15 mouse cellular contexts compared by ENCODE assay signal in the genomic region with DNA sequence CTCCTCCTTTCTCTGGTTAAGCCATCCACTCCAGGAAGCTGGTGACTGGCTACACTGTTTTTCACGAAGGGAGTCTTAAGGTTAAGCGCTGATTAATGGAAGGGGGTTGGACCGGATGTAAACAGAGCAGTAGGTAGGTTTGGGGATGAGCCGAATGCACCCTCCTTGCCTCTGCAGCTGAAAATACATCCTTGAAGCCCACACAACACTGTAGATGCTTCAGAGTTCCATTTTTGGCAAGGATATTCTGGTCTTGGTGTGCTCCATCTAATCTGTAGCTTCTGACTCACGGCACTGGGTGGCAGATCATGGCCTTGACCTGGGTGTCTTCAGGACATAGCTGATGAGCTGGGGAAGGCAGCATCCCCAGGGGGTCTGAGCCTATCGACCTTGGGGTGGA.
"Had no signal": no experiment of that assay in that cellular context is flagged by ENCODE, and none has a peak within 500 bp of the region (broad histone marks: within the 10 kb centered on the region; RNA-seq: fewer than 3 reads in every experiment).

No protein-coding gene starts in this region.

- H3K27me3 ChIP-seq: kidney, embryonic 15.5 days; limb, embryonic 15.5 days; liver, embryonic 13.5 days; lung, embryonic 15.5 days; midbrain, embryonic 12.5 days; neural tube, embryonic 13.5 days had no signal

- H3K9ac ChIP-seq: kidney, embryonic 15.5 days; limb, embryonic 15.5 days; liver, embryonic 13.5 days; liver, postnatal 0 days; lung, embryonic 15.5 days; midbrain, embryonic 12.5 days; neural tube, embryonic 13.5 days had no signal

- H3K4me1 ChIP-seq: limb, embryonic 15.5 days; liver, embryonic 13.5 days had no signal

- H3K36me3 ChIP-seq: kidney, embryonic 15.5 days; limb, embryonic 15.5 days; liver, embryonic 13.5 days; lung, embryonic 15.5 days; midbrain, embryonic 12.5 days; neural tube, embryonic 13.5 days had no signal

- H3K9me3 ChIP-seq: kidney, embryonic 15.5 days; limb, embryonic 15.5 days; liver, embryonic 13.5 days; lung, embryonic 15.5 days; midbrain, embryonic 12.5 days; neural tube, embryonic 13.5 days had no signal

- DNase-seq: kidney, adult 2 months; kidney, postnatal 14 days; layer of hippocampus, postnatal 36 days; liver, embryonic 13.5 days; liver, postnatal 0 days; right cerebral cortex, postnatal 4 days; spleen, adult 18-20 months; thymus, adult 2 months; thymus, postnatal 25 days had no signal

- H3K27ac ChIP-seq: kidney, embryonic 15.5 days; limb, embryonic 15.5 days; liver, embryonic 13.5 days; lung, embryonic 15.5 days; midbrain, embryonic 12.5 days; neural tube, embryonic 13.5 days had no signal

- H3K4me2 ChIP-seq: kidney, embryonic 15.5 days; limb, embryonic 15.5 days; liver, embryonic 13.5 days; lung, embryonic 15.5 days; midbrain, embryonic 12.5 days; neural tube, embryonic 13.5 days had no signal

- ATAC-seq: liver, postnatal 0 days; midbrain, embryonic 16.5 days had no signal

- H3K4me3 ChIP-seq: kidney, embryonic 15.5 days; limb, embryonic 15.5 days; liver, embryonic 13.5 days; lung, embryonic 15.5 days; midbrain, embryonic 12.5 days; neural tube, embryonic 13.5 days had no signal
